Mouse (Mus musculus): ENCODE data around the gene Casd1. TPM values are rescaled to one million over a fixed set of nuclear protein-coding genes. Genes with fewer than 3 reads are reported as not detected.
A peak's percentile ranks its signal among the peaks of the same experiment; 100 is the strongest.
"Not testable (repeated sequence)": the region's sequence is repeated elsewhere in the genome, so short reads cannot be mapped to it uniquely, and the experiment has no call there.

Gene Casd1
- total RNA-seq, 1 experiment from 2014 or later = 28.5 TPM

- ATAC-seq (ENCODE audit: extremely low read depth, insufficient number of reproducible peaks, low FRiP score, poor library complexity, severe bottlenecking) = no peak
Measured at GRCm38 (mm10) chr6:4606394-4606793, 5.8 kb downstream of the Casd1 start.

DNA sequence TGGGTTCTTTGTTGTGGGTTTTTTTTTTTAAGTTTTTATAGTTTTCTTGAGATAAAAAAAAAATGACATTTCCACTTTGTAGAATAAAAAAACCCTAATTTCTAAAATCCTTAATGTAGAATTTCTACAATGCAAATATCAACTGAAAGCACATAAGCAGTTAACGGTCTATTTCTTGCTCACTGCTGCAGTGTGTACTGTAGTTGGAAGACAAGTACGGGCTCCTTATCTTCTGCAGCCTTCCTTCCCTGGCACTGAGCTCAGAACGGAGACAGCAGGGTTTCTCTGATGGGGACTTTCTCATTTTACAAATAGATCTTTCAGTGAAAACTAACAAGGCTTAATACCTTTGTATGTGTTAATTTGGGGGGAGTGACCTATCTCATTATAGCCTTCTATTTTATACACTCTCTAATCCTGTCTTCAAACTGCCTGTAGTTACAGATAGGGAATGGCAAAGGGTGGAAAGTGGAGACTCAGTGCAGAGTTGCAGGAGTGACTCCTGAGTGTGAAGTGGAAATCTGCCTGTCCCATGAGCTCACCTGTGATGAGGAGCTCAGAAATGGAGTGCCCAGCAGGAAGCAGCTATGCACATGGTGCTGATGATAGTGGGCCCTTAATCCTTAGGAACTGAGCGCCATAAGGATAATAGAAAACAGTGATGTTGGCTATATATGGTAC, 9.7 kb downstream of the Casd1 start:
- ATAC-seq (ENCODE audit: extremely low read depth, insufficient number of reproducible peaks, low FRiP score, poor library complexity, severe bottlenecking) = no peak

DNA sequence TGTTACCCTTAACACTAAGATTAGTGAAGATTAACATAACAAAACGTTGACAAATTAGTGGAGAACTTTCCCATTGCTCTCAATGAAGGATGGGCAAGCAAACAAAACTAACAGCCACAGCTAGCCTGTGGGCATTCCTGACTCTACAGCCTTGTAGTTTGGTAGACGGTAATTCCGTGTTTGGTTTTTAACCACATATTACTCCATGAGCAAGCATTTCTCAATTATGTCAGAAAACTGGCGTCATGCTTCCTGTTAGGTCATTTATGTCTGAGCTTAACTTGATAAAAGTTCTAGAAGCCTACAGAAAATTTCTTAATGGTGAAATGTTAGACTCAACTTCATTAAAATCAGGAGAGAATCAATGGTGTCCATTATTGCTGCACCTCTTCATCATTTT, 11.2 kb downstream of the Casd1 start:
- ATAC-seq (ENCODE audit: extremely low read depth, insufficient number of reproducible peaks, low FRiP score, poor library complexity, severe bottlenecking) = peak; percentile 77

DNA sequence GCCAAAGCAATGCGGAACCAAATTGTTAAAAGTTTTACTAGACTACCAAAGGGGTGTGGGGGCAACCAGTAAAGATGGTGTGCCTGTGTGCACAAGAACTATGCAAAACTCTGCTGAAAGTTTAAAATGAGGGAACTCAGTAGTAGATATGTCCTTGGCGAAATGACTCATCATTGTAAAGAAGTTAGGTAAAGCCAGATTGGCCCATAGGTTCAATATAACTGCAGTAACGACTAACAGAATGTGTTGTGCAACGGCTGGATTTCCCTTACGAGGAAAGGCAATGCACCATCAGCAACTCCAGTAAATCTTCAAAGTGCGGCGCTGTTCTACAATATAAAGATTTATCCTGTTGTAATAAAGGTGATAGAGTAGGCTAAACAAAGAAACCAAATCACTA, 11.8 kb downstream of the Casd1 start:
- ATAC-seq (ENCODE audit: extremely low read depth, insufficient number of reproducible peaks, low FRiP score, poor library complexity, severe bottlenecking) = peak; percentile 69

- ATAC-seq (ENCODE audit: extremely low read depth, insufficient number of reproducible peaks, low FRiP score, poor library complexity, severe bottlenecking) = peak; percentile 83
Measured at GRCm38 (mm10) chr6:4617911-4618310, 17.3 kb downstream of the Casd1 start.

- no peak for ATAC-seq (ENCODE audit: extremely low read depth, insufficient number of reproducible peaks, low FRiP score, poor library complexity, severe bottlenecking)
Measured at GRCm38 (mm10) chr6:4631464-4631863, 30.8 kb downstream of the Casd1 start.

DNA sequence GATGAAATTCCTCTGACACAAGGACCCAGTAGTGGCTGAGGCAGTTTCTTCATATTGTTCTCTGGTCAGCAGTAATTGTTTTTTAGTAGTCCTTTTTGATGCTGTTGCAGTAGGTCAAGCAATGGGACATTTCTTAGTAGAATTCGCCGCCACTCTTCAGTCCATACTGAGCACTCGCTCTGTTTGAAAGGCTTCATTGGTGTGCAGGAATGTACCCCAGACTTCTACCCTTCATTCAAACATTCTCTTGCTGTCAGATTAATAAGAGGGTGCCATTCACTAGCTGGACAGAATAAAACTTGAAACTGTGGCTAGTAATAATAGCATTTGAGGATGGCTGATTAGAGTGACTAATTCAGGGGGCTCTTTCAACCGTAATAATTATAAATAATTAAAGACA, 32.5 kb downstream of the Casd1 start:
- ATAC-seq (ENCODE audit: extremely low read depth, insufficient number of reproducible peaks, low FRiP score, poor library complexity, severe bottlenecking) = no peak

DNA sequence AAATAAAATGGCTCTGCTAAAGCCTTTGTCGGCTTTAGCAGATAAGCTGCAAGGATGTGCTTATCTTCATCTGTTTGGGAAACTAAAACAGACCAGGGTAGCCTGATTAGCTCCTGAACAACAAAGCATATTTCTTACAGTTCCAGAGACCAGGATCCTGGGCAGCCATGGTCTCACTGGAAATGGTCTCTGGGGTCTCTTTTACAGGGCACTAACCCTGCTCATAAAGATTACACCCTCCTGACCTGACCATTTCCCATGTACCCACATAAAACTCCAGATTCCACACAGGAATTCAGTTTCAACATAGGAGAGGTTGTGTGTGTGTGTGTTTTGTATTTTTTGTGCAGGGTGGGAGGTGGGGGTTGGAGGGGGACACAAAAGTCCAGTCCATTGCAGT, 34.2 kb downstream of the Casd1 start:
- ATAC-seq (ENCODE audit: extremely low read depth, insufficient number of reproducible peaks, low FRiP score, poor library complexity, severe bottlenecking) = no peak

DNA sequence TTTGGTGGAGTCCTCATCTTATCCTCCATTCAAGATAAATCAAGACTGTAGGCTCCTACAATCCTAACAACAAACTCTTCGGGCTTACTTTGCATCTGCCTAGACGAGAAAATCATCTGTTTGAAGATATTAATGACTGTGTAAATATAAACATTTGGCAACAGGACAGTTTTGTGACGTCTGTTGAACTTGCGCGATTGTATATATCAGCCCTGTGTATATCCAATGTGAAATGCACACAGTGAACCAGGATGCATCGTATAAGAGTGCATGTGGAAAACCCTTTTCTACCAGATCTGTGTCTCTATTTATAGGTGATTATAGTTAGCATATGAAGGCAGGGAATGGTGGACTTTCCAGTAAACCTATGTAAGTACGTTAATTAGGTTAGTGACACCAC, 41.4 kb downstream of the Casd1 start:
- ATAC-seq (ENCODE audit: extremely low read depth, insufficient number of reproducible peaks, low FRiP score, poor library complexity, severe bottlenecking) = no peak

- no peak for ATAC-seq (ENCODE audit: extremely low read depth, insufficient number of reproducible peaks, low FRiP score, poor library complexity, severe bottlenecking)
Measured at GRCm38 (mm10) chr6:4647351-4647750, 46.7 kb downstream of the Casd1 start.

GRCm38 (mm10) chr6:4652596-4653134, 52.0 kb downstream of the Casd1 start:
- no peak for ATAC-seq (ENCODE audit: extremely low read depth, insufficient number of reproducible peaks, low FRiP score, poor library complexity, severe bottlenecking)

DNA sequence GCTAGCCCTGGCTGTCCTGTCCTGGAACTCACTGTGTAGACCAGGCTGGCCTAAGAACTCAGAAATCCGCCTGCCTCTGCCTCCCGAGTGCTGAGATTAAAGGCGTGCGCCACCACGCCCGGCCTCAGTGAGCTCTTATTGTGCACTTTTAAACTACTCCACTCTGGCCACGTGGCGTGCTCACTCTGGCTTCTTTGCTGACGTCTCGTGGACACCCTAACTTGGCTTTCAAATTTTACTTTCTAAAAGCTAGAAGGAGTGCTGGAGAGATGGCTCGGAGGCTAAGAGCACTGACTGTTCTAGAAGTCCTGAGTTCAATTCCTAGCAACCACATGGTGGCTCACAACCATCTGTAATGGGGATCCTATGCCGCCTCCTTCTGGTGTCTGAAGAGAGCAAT, 53.1 kb downstream of the Casd1 start:
- ATAC-seq (ENCODE audit: extremely low read depth, insufficient number of reproducible peaks, low FRiP score, poor library complexity, severe bottlenecking) = not testable (repeated sequence)

GRCm38 (mm10) chr6:4655466-4655865, 54.8 kb downstream of the Casd1 start:
- ATAC-seq (ENCODE audit: extremely low read depth, insufficient number of reproducible peaks, low FRiP score, poor library complexity, severe bottlenecking) = no peak

- no peak for ATAC-seq (ENCODE audit: extremely low read depth, insufficient number of reproducible peaks, low FRiP score, poor library complexity, severe bottlenecking)
Measured at GRCm38 (mm10) chr6:4655924-4656323, 55.3 kb downstream of the Casd1 start.

DNA sequence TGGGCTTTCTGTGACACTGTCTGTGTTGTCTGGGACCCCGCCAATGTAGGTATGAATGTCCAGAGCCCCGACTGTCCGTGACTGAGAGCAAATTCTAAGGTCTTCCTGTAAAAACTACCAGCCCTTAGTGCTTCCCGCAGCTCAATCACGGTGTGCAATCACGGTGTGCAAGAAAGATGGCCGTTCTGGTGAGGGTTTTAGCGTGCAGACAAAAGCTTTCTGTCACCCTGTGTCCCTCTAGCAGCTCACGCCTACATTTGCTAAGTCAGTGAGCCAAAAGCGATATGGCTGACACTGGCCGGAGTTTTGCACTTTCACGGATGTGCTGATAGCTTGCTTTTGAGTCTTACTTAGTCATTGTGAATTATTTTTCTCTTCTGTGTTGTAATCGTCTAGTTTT, 58.2 kb downstream of the Casd1 start:
- ATAC-seq (ENCODE audit: extremely low read depth, insufficient number of reproducible peaks, low FRiP score, poor library complexity, severe bottlenecking) = no peak

- no peak for ATAC-seq (ENCODE audit: extremely low read depth, insufficient number of reproducible peaks, low FRiP score, poor library complexity, severe bottlenecking)
Measured at GRCm38 (mm10) chr6:4663516-4663915, 62.9 kb downstream of the Casd1 start.

GRCm38 (mm10) chr6:4664313-4664712, 63.7 kb downstream of the Casd1 start:
- ATAC-seq (ENCODE audit: extremely low read depth, insufficient number of reproducible peaks, low FRiP score, poor library complexity, severe bottlenecking) = no peak

GRCm38 (mm10) chr6:4665154-4665553, 64.5 kb downstream of the Casd1 start:
- ATAC-seq (ENCODE audit: extremely low read depth, insufficient number of reproducible peaks, low FRiP score, poor library complexity, severe bottlenecking) = no peak

DNA sequence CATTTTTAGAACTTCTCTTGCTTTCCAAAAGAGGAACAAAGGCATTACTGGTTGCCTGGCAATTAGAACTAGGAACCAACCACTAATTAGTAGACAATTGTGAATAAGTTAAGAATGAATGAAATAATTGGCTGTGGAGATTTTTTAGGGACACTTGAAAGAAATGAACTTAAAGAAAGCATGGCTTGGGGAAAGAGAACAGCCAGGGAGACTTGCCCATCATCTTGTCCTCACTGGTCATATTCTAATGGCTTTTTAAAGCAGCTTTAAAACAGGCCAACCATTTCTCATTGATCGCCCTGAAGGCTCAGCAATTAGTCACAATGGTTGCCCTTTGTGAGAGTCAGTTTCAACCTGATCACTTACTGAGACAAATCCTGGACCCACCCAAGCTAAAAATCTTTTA, 76.7 kb downstream of the Casd1 start:
- ATAC-seq (ENCODE audit: extremely low read depth, insufficient number of reproducible peaks, low FRiP score, poor library complexity, severe bottlenecking) = no peak

- no peak for ATAC-seq (ENCODE audit: extremely low read depth, insufficient number of reproducible peaks, low FRiP score, poor library complexity, severe bottlenecking)
Measured at GRCm38 (mm10) chr6:4679981-4680380, 79.3 kb downstream of the Casd1 start.

DNA sequence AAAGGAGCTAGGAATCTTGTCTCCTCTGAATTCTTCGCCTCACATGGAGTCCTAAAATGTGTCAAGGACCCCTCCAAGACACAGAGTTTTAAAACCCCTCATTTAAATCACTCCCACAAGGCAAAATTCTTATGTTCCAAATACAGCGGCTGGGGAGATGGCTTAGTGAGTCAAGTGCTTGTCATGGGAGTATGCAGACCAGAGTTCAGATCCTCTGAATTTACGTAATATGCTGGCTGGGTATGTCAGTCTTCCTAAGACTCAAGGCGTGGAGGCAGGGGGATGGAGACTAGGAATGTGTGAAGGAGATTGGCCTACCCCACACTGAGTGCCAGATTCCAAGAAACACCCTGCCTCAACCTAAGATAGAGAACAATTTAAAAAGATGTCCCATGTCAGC, 79.9 kb downstream of the Casd1 start:
- no peak for ATAC-seq (ENCODE audit: extremely low read depth, insufficient number of reproducible peaks, low FRiP score, poor library complexity, severe bottlenecking)

Data from neutrophil, adult 5-6 weeks (primary cell).